Mouse (Mus musculus) myocyte (in vitro differentiated cells): ENCODE measurements around the gene Vnn3. TPM values are rescaled to one million over a fixed set of nuclear protein-coding genes. Genes with fewer than 3 reads are reported as not detected.

Experiments
- H3K27me3 ChIP-seq: one replicate; pipeline ENCODE4 v1.6.1; 2011; ENCODE audit not compliant: control insufficient read depth, insufficient read depth, insufficient read length
- H3K36me3 ChIP-seq: one replicate; pipeline ENCODE4 v1.6.1; 2011; ENCODE audit not compliant: control insufficient read depth, insufficient read depth
- H3K4me2 ChIP-seq: one replicate; pipeline ENCODE4 v1.6.1; 2011; ENCODE audit warnings: low read depth, control low read depth
- H3K4me3 ChIP-seq: one replicate; pipeline ENCODE4 v1.5.1; 2011; ENCODE audit warnings: mild to moderate bottlenecking, control low read depth, moderate library complexity
- H3K79me2 ChIP-seq: one replicate; pipeline ENCODE4 v1.6.1; 2011; ENCODE audit not compliant: control insufficient read depth, insufficient read depth
- H3ac ChIP-seq: one replicate; pipeline ENCODE4 v1.6.1; 2011; ENCODE audit not compliant: control insufficient read depth, insufficient read length
- CEBPB ChIP-seq: IDR thresholded peaks from 2 replicates; pipeline ENCODE4 v1.6.1; 2011; ENCODE audit warnings: mild to moderate bottlenecking, moderate library complexity; ENCODE audit not compliant: poor library complexity, insufficient read depth, severe bottlenecking
- E2F4 ChIP-seq: IDR thresholded peaks from one replicate; pipeline ENCODE4 v1.6.1; 2011; ENCODE audit warnings: mild to moderate bottlenecking, control low read depth, moderate library complexity; ENCODE audit not compliant: insufficient read depth
- MAX ChIP-seq: IDR thresholded peaks from one replicate; pipeline ENCODE4 v1.6.1; 2011; ENCODE audit warnings: low read depth, mild to moderate bottlenecking, control low read depth
- MYOD1 ChIP-seq, 3 experiments: IDR thresholded peaks; one replicate each; pipeline ENCODE4 v1.6.1; 2011; ENCODE audit warnings: control low read depth in 2 of 3, low read depth in 2 of 3, mild to moderate bottlenecking in 2 of 3, moderate library complexity in 1 of 3; ENCODE audit not compliant: insufficient read length in 2 of 3, control insufficient read depth in 1 of 3
- MYOG ChIP-seq, 3 experiments: IDR thresholded peaks; one replicate each; pipeline ENCODE4 v1.6.1; 2011; ENCODE audit warnings: control low read depth in 2 of 3, low read depth in 2 of 3, mild to moderate bottlenecking in 2 of 3; ENCODE audit not compliant: insufficient read length in 2 of 3, control insufficient read depth in 1 of 3, insufficient read depth in 1 of 3
- POLR2A ChIP-seq: IDR thresholded peaks from one replicate; pipeline ENCODE4 v1.6.1; 2011; ENCODE audit warnings: low read depth, mild to moderate bottlenecking, control low read depth, moderate library complexity; ENCODE audit not compliant: insufficient read length
- POLR2AphosphoS2 ChIP-seq: IDR thresholded peaks from one replicate; pipeline ENCODE4 v1.6.1; 2011; ENCODE audit warnings: low read depth, control low read depth; ENCODE audit not compliant: insufficient read length
- REST ChIP-seq: IDR thresholded peaks from one replicate; pipeline ENCODE4 v1.6.1; 2011; ENCODE audit warnings: mild to moderate bottlenecking, control low read depth, moderate library complexity; ENCODE audit not compliant: insufficient read depth, insufficient read length
- SRF ChIP-seq: IDR thresholded peaks from one replicate; pipeline ENCODE4 v1.6.1; 2011; ENCODE audit warnings: low read depth; ENCODE audit not compliant: control insufficient read depth, insufficient read length
- TCF12 ChIP-seq: IDR thresholded peaks from one replicate; pipeline ENCODE4 v1.6.1; 2011; ENCODE audit warnings: mild to moderate bottlenecking, control low read depth; ENCODE audit not compliant: poor library complexity, insufficient read depth, severe bottlenecking
- TCF3 ChIP-seq: IDR thresholded peaks from one replicate; pipeline ENCODE4 v1.6.1; 2011; ENCODE audit warnings: low read depth, control low read depth; ENCODE audit not compliant: insufficient read length
- USF1 ChIP-seq: IDR thresholded peaks from one replicate; pipeline ENCODE4 v1.6.1; 2011; ENCODE audit warnings: low read depth, mild to moderate bottlenecking, control low read depth, moderate library complexity
- polyA plus RNA-seq: library from polyadenylated mRNA; unstranded; fragments of >200 nt; fragmentation: generic; extraction: Trizol; gene quantifications from one replicate; pipeline ENCODE4 v1.2.1, GENCODE M21; 2012; ENCODE audit warnings: missing spikeins

Gene Vnn3
- polyA plus RNA-seq, 1 experiment, result not detected

GRCm38 (mm10) chr10:23836003-23836964 is 15.0 kb upstream of the Vnn3 start:
- H3K4me2 ChIP-seq, result no peak overlapping the region
- H3K27me3 ChIP-seq, result no peaks in the 10 kb centered on the region
- H3ac ChIP-seq, result no peak overlapping the region
- no peak overlapping the region for H3K4me3 ChIP-seq
- TF ChIP-seq MYOD1 (IDR thresholded peaks at IDR 0.05; ENCODE audit: control insufficient read depth in 1 of 3, insufficient read length in 2 of 3, low read depth in 2 of 3) (no peak), TCF3 (no peak), POLR2A (no peak), TCF12 (no peak), REST (no peak), USF1 (no peak), SRF (no peak), POLR2AphosphoS2 (no peak), CEBPB (no peak), MAX (no peak), MYOG (IDR thresholded peaks at IDR 0.05; ENCODE audit: control insufficient read depth in 1 of 3, insufficient read depth in 1 of 3, insufficient read length in 2 of 3, low read depth in 2 of 3) (no peak), E2F4 (no peak)
- no peaks in the 10 kb centered on the region for H3K36me3 ChIP-seq
- no peaks in the 10 kb centered on the region for H3K79me2 ChIP-seq

GRCm38 (mm10) chr10:23837115-23837514 is 14.1 kb upstream of the Vnn3 start:
- no peak overlapping the region for H3K4me2 ChIP-seq
- H3K79me2 ChIP-seq, result no peaks in the 10 kb centered on the region
- H3K36me3 ChIP-seq, result no peaks in the 10 kb centered on the region
- H3K27me3 ChIP-seq, result no peaks in the 10 kb centered on the region
- H3ac ChIP-seq, result no peak overlapping the region
- TF ChIP-seq TCF12 (no peak), MYOG (IDR thresholded peaks at IDR 0.05; ENCODE audit: control insufficient read depth in 1 of 3, insufficient read depth in 1 of 3, insufficient read length in 2 of 3, low read depth in 2 of 3) (no peak), REST (no peak), CEBPB (no peak), MYOD1 (IDR thresholded peaks at IDR 0.05; ENCODE audit: control insufficient read depth in 1 of 3, insufficient read length in 2 of 3, low read depth in 2 of 3) (no peak), POLR2A (no peak), POLR2AphosphoS2 (no peak), MAX (no peak), TCF3 (no peak), USF1 (no peak), SRF (no peak), E2F4 (no peak)
- no peak overlapping the region for H3K4me3 ChIP-seq

GRCm38 (mm10) chr10:23838910-23839309 is 12.4 kb upstream of the Vnn3 start:
- Histone ChIP-seq H3K4me3 (no peak overlapping the region), H3K27me3 (no peaks in the 10 kb centered on the region), H3K4me2 (no peak overlapping the region), H3K79me2 (no peaks in the 10 kb centered on the region), H3ac (no peak overlapping the region), H3K36me3 (no peaks in the 10 kb centered on the region)
- TF ChIP-seq POLR2AphosphoS2 (no peak), POLR2A (no peak), CEBPB (no peak)

- no peaks in the 10 kb centered on the region for H3K27me3 ChIP-seq
- H3K4me3 ChIP-seq, result no peak overlapping the region
- H3K36me3 ChIP-seq, result no peaks in the 10 kb centered on the region
- H3ac ChIP-seq, result no peak overlapping the region
- TF ChIP-seq E2F4, result no peak
- TF ChIP-seq MAX, result no peak
- TF ChIP-seq POLR2A, result no peak
- H3K4me2 ChIP-seq, result no peak overlapping the region
- no peaks in the 10 kb centered on the region for H3K79me2 ChIP-seq
Measured at GRCm38 (mm10) chr10:23839368-23839767, 11.9 kb upstream of the Vnn3 start.

- H3K27me3 ChIP-seq, result no peaks in the 10 kb centered on the region
- no peak overlapping the region for H3K4me3 ChIP-seq
- no peaks in the 10 kb centered on the region for H3K36me3 ChIP-seq
- no peak overlapping the region for H3ac ChIP-seq
- H3K79me2 ChIP-seq, result no peaks in the 10 kb centered on the region
- H3K4me2 ChIP-seq, result no peak overlapping the region
- TF ChIP-seq CEBPB (no peak), POLR2AphosphoS2 (no peak), REST (no peak), MAX (no peak), USF1 (no peak), SRF (no peak), POLR2A (no peak), MYOG (IDR thresholded peaks at IDR 0.05; ENCODE audit: control insufficient read depth in 1 of 3, insufficient read depth in 1 of 3, insufficient read length in 2 of 3, low read depth in 2 of 3) (no peak), MYOD1 (IDR thresholded peaks at IDR 0.05; ENCODE audit: control insufficient read depth in 1 of 3, insufficient read length in 2 of 3, low read depth in 2 of 3) (no peak), TCF3 (no peak), TCF12 (no peak), E2F4 (no peak)
Measured at GRCm38 (mm10) chr10:23840496-23840895, 10.8 kb upstream of the Vnn3 start.
